Mouse (Mus musculus) hindbrain, embryonic 15.5 days (tissue): ENCODE results near the gene Sfxn4. TPM values are rescaled to one million over a fixed set of nuclear protein-coding genes. Genes with fewer than 3 reads are reported as not detected.

Source experiments
- ATAC-seq: fragments of 200-750 bp; cut with Nextera tagmentation; 2 replicates; pipeline ENCODE4 v1.8.0; 2017; ENCODE audit warnings: low read depth, moderate number of reproducible peaks, moderate TSS enrichment; ENCODE audit not compliant: low FRiP score
- H3K27ac ChIP-seq: fragments of 300-500 bp; sonication (generic); replicated peaks from 2 replicates; pipeline ENCODE4 v1.5.1; 2015; ENCODE audit warnings: mild to moderate bottlenecking, inconsistent platforms
- H3K27me3 ChIP-seq: fragments of 300-500 bp; sonication (generic); 2 replicates; pipeline ENCODE4 v1.6.1; 2015; ENCODE audit warnings: control low read depth, inconsistent platforms
- H3K36me3 ChIP-seq: fragments of 300-500 bp; sonication (generic); 2 replicates; pipeline ENCODE4 v1.6.1; 2015; ENCODE audit warnings: control low read depth, inconsistent platforms
- H3K4me1 ChIP-seq: fragments of 300-500 bp; sonication (generic); replicated peaks from 2 replicates; pipeline ENCODE4 v1.6.1; 2015; ENCODE audit warnings: control low read depth, inconsistent platforms
- H3K4me2 ChIP-seq: fragments of 300-500 bp; sonication (generic); 2 replicates; pipeline ENCODE4 v1.6.1; 2015; ENCODE audit warnings: moderate library complexity, mild to moderate bottlenecking, inconsistent platforms
- H3K4me3 ChIP-seq: fragments of 300-500 bp; sonication (generic); 2 replicates; pipeline ENCODE4 v1.5.1; 2015; ENCODE audit warnings: mild to moderate bottlenecking, inconsistent platforms
- H3K9ac ChIP-seq: fragments of 300-500 bp; sonication (generic); 2 replicates; pipeline ENCODE4 v1.6.1; 2015; ENCODE audit warnings: inconsistent platforms
- H3K9me3 ChIP-seq: fragments of 300-500 bp; sonication (generic); 2 replicates; pipeline ENCODE4 v1.6.1; 2016; ENCODE audit warnings: control low read depth, inconsistent platforms
- WGBS: fragments of 180-500 bp; shearing (Covaris S2); methylation state at CpG from one replicate; pipeline ENCODE4 v1.1.7; 2015; 5-methylcytosine and 5-hydroxymethylcytosine counted together
- polyA plus RNA-seq: library from polyadenylated mRNA; unstranded; fragments of >200 nt; fragmentation: Nextera tagmentation; extraction: Ambion mirVana; gene quantifications from 2 replicates; pipeline ENCODE4 v1.2.1, GENCODE M21; 2015

Sfxn4 gene
- 12.5 and 12.8 TPM in 2 replicates for polyA plus RNA-seq

- H3K4me1 ChIP-seq = peaks cover 9% of the 10 kb centered on the region
- 3% methylated on average over 30 of the region's 30 CpGs for WGBS
- H3K4me3 ChIP-seq = peak within 1 kb of the TSS; percentile 53
- peak; percentile 98 for ATAC-seq
- H3K36me3 ChIP-seq = peaks cover 19% of the 10 kb centered on the region
- H3K27ac ChIP-seq = peak within 1 kb of the TSS; percentile 80
- peak within 1 kb of the TSS; percentile 63 for H3K4me2 ChIP-seq
- H3K27me3 ChIP-seq = no peaks in the 10 kb centered on the region
- no peaks in the 10 kb centered on the region for H3K9me3 ChIP-seq
- peak within 1 kb of the TSS; percentile 63 for H3K9ac ChIP-seq
Measured at GRCm38 (mm10) chr19:60860868-60861700, at the start of gene Sfxn4. TSS of gene Sfxn4 (minus strand) at chr19:60861479.

GRCm38 (mm10) chr19:60910304-60910703 is 49.0 kb upstream of the Sfxn4 start:
- no peak overlapping the region for H3K4me2 ChIP-seq
- no peaks in the 10 kb centered on the region for H3K36me3 ChIP-seq
- H3K9ac ChIP-seq = no peak overlapping the region
- no peak overlapping the region for H3K4me3 ChIP-seq
- H3K9me3 ChIP-seq = no peaks in the 10 kb centered on the region
- H3K27me3 ChIP-seq = no peaks in the 10 kb centered on the region
- no peaks in the 10 kb centered on the region for H3K4me1 ChIP-seq
- H3K27ac ChIP-seq = no peak overlapping the region
- ATAC-seq = no peak

- Histone ChIP-seq H3K27me3 (no peaks in the 10 kb centered on the region), H3K4me3 (no peak overlapping the region), H3K36me3 (no peaks in the 10 kb centered on the region), H3K9me3 (no peaks in the 10 kb centered on the region), H3K4me1 (no peaks in the 10 kb centered on the region), H3K9ac (no peak overlapping the region), H3K4me2 (no peak overlapping the region), H3K27ac (no peak overlapping the region)
- 97% methylated on average over 5 of the region's 5 CpGs for WGBS
- ATAC-seq = no peak
Measured at GRCm38 (mm10) chr19:60905477-60905876, 44.2 kb upstream of the Sfxn4 start.

- H3K27me3 ChIP-seq = no peaks in the 10 kb centered on the region
- H3K9me3 ChIP-seq = no peaks in the 10 kb centered on the region
- no peaks in the 10 kb centered on the region for H3K36me3 ChIP-seq
- H3K4me3 ChIP-seq = no peak overlapping the region
- H3K4me2 ChIP-seq = no peak overlapping the region
- WGBS = 95% methylated on average over 1 of the region's 1 CpGs
- ATAC-seq = no peak
- H3K27ac ChIP-seq = no peak overlapping the region
- H3K9ac ChIP-seq = no peak overlapping the region
- H3K4me1 ChIP-seq = no peaks in the 10 kb centered on the region
Measured at GRCm38 (mm10) chr19:60903971-60904370, 42.7 kb upstream of the Sfxn4 start.

GRCm38 (mm10) chr19:60903139-60903538 is 41.9 kb upstream of the Sfxn4 start:
- H3K27ac ChIP-seq = no peak overlapping the region
- 79% methylated on average over 1 of the region's 1 CpGs for WGBS
- no peaks in the 10 kb centered on the region for H3K9me3 ChIP-seq
- H3K4me3 ChIP-seq = no peak overlapping the region
- H3K9ac ChIP-seq = no peak overlapping the region
- no peaks in the 10 kb centered on the region for H3K27me3 ChIP-seq
- no peaks in the 10 kb centered on the region for H3K4me1 ChIP-seq
- H3K4me2 ChIP-seq = no peak overlapping the region
- no peak for ATAC-seq
- no peaks in the 10 kb centered on the region for H3K36me3 ChIP-seq

GRCm38 (mm10) chr19:60895251-60895880 is 34.1 kb upstream of the Sfxn4 start:
- Histone ChIP-seq H3K36me3 (no peaks in the 10 kb centered on the region), H3K27ac (no peak overlapping the region), H3K4me3 (no peak overlapping the region), H3K9ac (no peak overlapping the region), H3K27me3 (no peaks in the 10 kb centered on the region), H3K9me3 (no peaks in the 10 kb centered on the region), H3K4me1 (peaks cover 16% of the 10 kb centered on the region), H3K4me2 (no peak overlapping the region)
- ATAC-seq = no peak
- 48% methylated on average over 3 of the region's 3 CpGs for WGBS

GRCm38 (mm10) chr19:60891934-60892547 is 30.8 kb upstream of the Sfxn4 start:
- Histone ChIP-seq H3K9ac (no peak overlapping the region), H3K4me1 (peaks cover 24% of the 10 kb centered on the region), H3K27me3 (no peaks in the 10 kb centered on the region), H3K4me3 (peak overlapping the region; percentile 97), H3K36me3 (no peaks in the 10 kb centered on the region), H3K9me3 (no peaks in the 10 kb centered on the region), H3K4me2 (peak overlapping the region; percentile 76), H3K27ac (no peak overlapping the region)
- WGBS = 44% methylated on average over 1 of the region's 1 CpGs
- no peak for ATAC-seq

GRCm38 (mm10) chr19:60891123-60891470 is 29.8 kb upstream of the Sfxn4 start:
- Histone ChIP-seq H3K4me2 (peak overlapping the region; percentile 76), H3K36me3 (no peaks in the 10 kb centered on the region), H3K27ac (peak overlapping the region; percentile 57; the same call in 1 of the 2 replicates), H3K4me1 (peaks cover 24% of the 10 kb centered on the region), H3K27me3 (no peaks in the 10 kb centered on the region), H3K9ac (peak overlapping the region; percentile 39), H3K4me3 (peak overlapping the region; percentile 97), H3K9me3 (no peaks in the 10 kb centered on the region)
- 14% methylated on average over 4 of the region's 5 CpGs for WGBS
- ATAC-seq = no peak

GRCm38 (mm10) chr19:60890391-60891122 is 29.3 kb upstream of the Sfxn4 start:
- H3K9ac ChIP-seq = peak overlapping the region; percentile 89
- no peaks in the 10 kb centered on the region for H3K36me3 ChIP-seq
- no peaks in the 10 kb centered on the region for H3K27me3 ChIP-seq
- H3K4me2 ChIP-seq = peak overlapping the region; percentile 76
- H3K9me3 ChIP-seq = no peaks in the 10 kb centered on the region
- WGBS = under 1% methylated on average over 40 of the region's 41 CpGs
- peak overlapping the region; percentile 97 for H3K27ac ChIP-seq
- peak overlapping the region; percentile 97 for H3K4me3 ChIP-seq
- H3K4me1 ChIP-seq = peaks cover 24% of the 10 kb centered on the region
- peak; percentile 79 for ATAC-seq

- Histone ChIP-seq H3K27ac (peak within 1 kb of the TSS; percentile 97), H3K9ac (peak within 1 kb of the TSS; percentile 89)
- WGBS = under 1% methylated on average over 54 of the region's 55 CpGs
Measured at GRCm38 (mm10) chr19:60889714-60890315, 28.5 kb upstream of the Sfxn4 start, which contains the start of gene Grk5. TSS of gene Grk5 (plus strand) at chr19:60889749.

GRCm38 (mm10) chr19:60889101-60889713 is 27.9 kb upstream of the Sfxn4 start:
- H3K27ac ChIP-seq = peak overlapping the region; percentile 97
- no peaks in the 10 kb centered on the region for H3K36me3 ChIP-seq
- H3K4me2 ChIP-seq = peak overlapping the region; percentile 76
- H3K9me3 ChIP-seq = no peaks in the 10 kb centered on the region
- 0 out of 2 replicates have a peak, but pooled peaks have one; percentile 6 for ATAC-seq
- H3K4me1 ChIP-seq = peaks cover 24% of the 10 kb centered on the region
- 5% methylated on average over 17 of the region's 17 CpGs for WGBS
- H3K9ac ChIP-seq = peak overlapping the region; percentile 89; the same call in 1 of the 2 replicates
- H3K4me3 ChIP-seq = peak overlapping the region; percentile 97
- no peaks in the 10 kb centered on the region for H3K27me3 ChIP-seq

More at GRCm38 (mm10) chr19:60889714-60890315, 28.5 kb upstream of the Sfxn4 start, which contains the start of gene Grk5:
- H3K4me2 ChIP-seq = peak within 1 kb of the TSS; percentile 76
- H3K27me3 ChIP-seq = no peaks in the 10 kb centered on the region
- H3K4me3 ChIP-seq = peak within 1 kb of the TSS; percentile 97
- peaks cover 24% of the 10 kb centered on the region for H3K4me1 ChIP-seq
- peak; percentile 98 for ATAC-seq
- no peaks in the 10 kb centered on the region for H3K9me3 ChIP-seq
- no peaks in the 10 kb centered on the region for H3K36me3 ChIP-seq
